ENCODE assay signal across 1 mouse cellular context in genomic region chr13:33567915-33568314, GRCm38 (mm10).
TF ChIP-seq lines count a peak whose summit lies in the region.

No protein-coding gene starts in this region.

TF ChIP-seq in CH12.LX, 34 proteins besides CTCF, POLR2A, EP300 and RAD21 (continued from another document):
- TF ChIP-seq E2F4 (IDR thresholded peaks at IDR 0.05; ENCODE audit: insufficient replicate concordance, low read depth, low read length) (no peak), ETS1 (conservative IDR thresholded peaks at IDR 0.05; ENCODE audit: low read depth, low read length) (peak; percentile 44; the same call in 1 of the 2 replicates), RCOR1 (conservative IDR thresholded peaks at IDR 0.05; ENCODE audit: low read depth, low read length) (0 out of 2 replicates have a peak, but pooled peaks have one; percentile 35), TCF12 (IDR thresholded peaks at IDR 0.05; ENCODE audit: low read depth, low read length) (peak; percentile 72; the same call in 1 of the 2 replicates), SMC3 (IDR thresholded peaks at IDR 0.05; ENCODE audit: low read depth, low read length) (no peak), MAX (IDR thresholded peaks at IDR 0.05; ENCODE audit: low read length) (no peak), UBTF (IDR thresholded peaks at IDR 0.05; ENCODE audit: low read depth, low read length) (no peak), ELF1 (IDR thresholded peaks at IDR 0.05; ENCODE audit: low read depth, low read length) (no peak), PAX5 (IDR thresholded peaks at IDR 0.05; ENCODE audit: low read length) (no peak), MAZ (IDR thresholded peaks at IDR 0.05; ENCODE audit: low read depth, low read length) (no peak), NRF1 (IDR thresholded peaks at IDR 0.05; ENCODE audit: low read depth, low read length) (no peak), TBP (conservative IDR thresholded peaks at IDR 0.05; ENCODE audit: low read depth, low read length) (no peak), USF2 (conservative IDR thresholded peaks at IDR 0.05; ENCODE audit: low read depth, low read length) (no peak), NELFE (IDR thresholded peaks at IDR 0.05; ENCODE audit: low read depth, low read length) (no peak), ZC3H11A (IDR thresholded peaks at IDR 0.05; ENCODE audit: low read depth, low read length) (no peak), BHLHE40 (IDR thresholded peaks at IDR 0.05; ENCODE audit: low read depth, low read length) (peak; percentile 33; the same call in 1 of the 2 replicates)
